Mouse (Mus musculus) E14TG2a.4 (cell line): ENCODE data around the gene Magi2.

Experiments
- H3K27me3 ChIP-seq: 2 replicates; pipeline ENCODE4 v1.6.1; 2014; ENCODE audit warnings: low read length, control low read depth; ENCODE audit not compliant: insufficient read depth
- H3K36me3 ChIP-seq: 2 replicates; pipeline ENCODE4 v1.6.1; 2014; ENCODE audit warnings: low read length, control low read depth; ENCODE audit not compliant: insufficient read depth
- H3K4me1 ChIP-seq: replicated peaks from 2 replicates; pipeline ENCODE4 v1.6.1; 2014; ENCODE audit warnings: low read depth, low read length, control low read depth
- H3K4me3 ChIP-seq: replicated peaks from 2 replicates; pipeline ENCODE4 v1.5.1; 2014; ENCODE audit warnings: mild to moderate bottlenecking, low read length
- H3K9me3 ChIP-seq: 2 replicates; pipeline ENCODE4 v1.6.1; 2014; ENCODE audit warnings: low read length, control low read depth
- CTCF ChIP-seq: conservative IDR thresholded peaks from 2 replicates; pipeline ENCODE4 v1.5.1; 2014; ENCODE audit warnings: low read length
- NANOG ChIP-seq: IDR thresholded peaks from 2 replicates; pipeline ENCODE4 v1.6.1; 2014; ENCODE audit warnings: borderline replicate concordance, low read length, mixed read lengths
- POU5F1 ChIP-seq: IDR thresholded peaks from 2 replicates; pipeline ENCODE4 v1.6.1; 2014; ENCODE audit warnings: low read length, borderline replicate concordance

Gene Magi2

GRCm38 (mm10) chr5:20007246-20007645 is 780.4 kb downstream of the Magi2 start:
- Histone ChIP-seq H3K36me3 (no peaks in the 10 kb centered on the region), H3K4me3 (no peak overlapping the region), H3K9me3 (0 out of 2 replicates have a peak, but pooled peaks cover under 1% of the 10 kb centered on the region), H3K27me3 (no peaks in the 10 kb centered on the region), H3K4me1 (no peaks in the 10 kb centered on the region)
- TF ChIP-seq CTCF (no peak), POU5F1 (no peak), NANOG (no peak)

- no peaks in the 10 kb centered on the region for H3K4me1 ChIP-seq
- no peaks in the 10 kb centered on the region for H3K27me3 ChIP-seq
- H3K4me3 ChIP-seq = no peak overlapping the region
- TF ChIP-seq NANOG (no peak), POU5F1 (no peak), CTCF (no peak)
- peaks cover 8% of the 10 kb centered on the region; the same call in 1 of the 2 replicates for H3K9me3 ChIP-seq
- no peaks in the 10 kb centered on the region for H3K36me3 ChIP-seq
Observed at GRCm38 (mm10) chr5:20010210-20010609, 783.4 kb downstream of the Magi2 start.

DNA sequence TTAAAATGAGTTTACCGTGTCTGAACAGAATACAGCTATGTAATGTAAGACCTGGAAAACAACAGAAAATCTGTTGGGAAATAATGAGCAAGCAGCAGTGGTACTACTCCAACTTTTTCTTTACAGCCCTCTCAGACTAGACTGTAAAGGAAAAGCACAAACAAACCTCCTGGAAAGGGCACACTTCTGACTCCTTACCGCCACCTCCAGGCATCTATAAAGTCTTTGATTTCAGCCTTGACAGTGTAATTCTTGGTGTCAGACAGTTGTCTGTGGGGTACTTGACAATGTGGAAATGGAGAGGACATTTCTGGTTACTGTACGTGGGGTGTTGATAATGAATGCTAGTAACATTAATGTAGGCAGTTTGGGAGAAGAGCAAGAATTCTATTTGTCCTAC is 791.2 kb downstream of the Magi2 start:
- no peaks in the 10 kb centered on the region for H3K36me3 ChIP-seq
- H3K27me3 ChIP-seq = no peaks in the 10 kb centered on the region
- TF ChIP-seq POU5F1 = no peak
- TF ChIP-seq CTCF = no peak
- no peak for TF ChIP-seq NANOG
- H3K4me3 ChIP-seq = no peak overlapping the region
- H3K9me3 ChIP-seq = no peaks in the 10 kb centered on the region
- H3K4me1 ChIP-seq = no peaks in the 10 kb centered on the region

GRCm38 (mm10) chr5:20046649-20047048 is 819.8 kb downstream of the Magi2 start:
- H3K36me3 ChIP-seq = no peaks in the 10 kb centered on the region
- H3K4me1 ChIP-seq = no peaks in the 10 kb centered on the region
- TF ChIP-seq NANOG (no peak), POU5F1 (no peak), CTCF (no peak)
- no peak overlapping the region for H3K4me3 ChIP-seq
- H3K9me3 ChIP-seq = no peaks in the 10 kb centered on the region
- H3K27me3 ChIP-seq = no peaks in the 10 kb centered on the region

- Histone ChIP-seq H3K9me3 (no peaks in the 10 kb centered on the region), H3K27me3 (no peaks in the 10 kb centered on the region), H3K36me3 (no peaks in the 10 kb centered on the region), H3K4me3 (no peak overlapping the region), H3K4me1 (no peaks in the 10 kb centered on the region)
- TF ChIP-seq NANOG = no peak
- no peak for TF ChIP-seq POU5F1
- no peak for TF ChIP-seq CTCF
Observed at GRCm38 (mm10) chr5:20048386-20048785, 821.5 kb downstream of the Magi2 start.

GRCm38 (mm10) chr5:20050284-20050683 is 823.4 kb downstream of the Magi2 start:
- Histone ChIP-seq H3K36me3 (no peaks in the 10 kb centered on the region), H3K9me3 (no peaks in the 10 kb centered on the region), H3K4me3 (no peak overlapping the region), H3K4me1 (no peaks in the 10 kb centered on the region), H3K27me3 (no peaks in the 10 kb centered on the region)
- no peak for TF ChIP-seq POU5F1
- no peak for TF ChIP-seq CTCF
- no peak for TF ChIP-seq NANOG

DNA sequence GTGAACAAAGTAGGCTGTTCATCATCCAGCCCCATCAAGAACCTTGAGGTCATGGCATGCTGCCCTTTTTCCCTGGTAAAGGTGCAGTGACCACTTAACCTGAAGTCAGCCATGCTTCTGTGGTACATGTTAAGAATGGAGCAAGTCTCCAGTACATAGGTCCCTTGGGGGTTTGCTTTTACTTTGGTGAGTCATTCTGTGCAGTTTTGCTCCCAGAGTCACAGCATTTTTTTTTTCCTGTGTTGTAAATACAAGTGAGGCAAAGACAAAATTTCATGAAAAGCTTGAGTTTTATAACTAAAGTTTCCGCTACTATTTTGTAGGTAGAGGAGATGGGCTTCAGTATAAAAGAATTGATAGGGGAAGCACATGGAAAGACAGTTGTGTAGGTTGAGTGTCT is 828.2 kb downstream of the Magi2 start:
- Histone ChIP-seq H3K4me1 (no peaks in the 10 kb centered on the region), H3K27me3 (no peaks in the 10 kb centered on the region), H3K4me3 (no peak overlapping the region), H3K9me3 (no peaks in the 10 kb centered on the region), H3K36me3 (no peaks in the 10 kb centered on the region)
- TF ChIP-seq NANOG (no peak), CTCF (no peak), POU5F1 (no peak)

- H3K4me1 ChIP-seq = no peaks in the 10 kb centered on the region
- no peaks in the 10 kb centered on the region for H3K36me3 ChIP-seq
- H3K4me3 ChIP-seq = no peak overlapping the region
- no peak for TF ChIP-seq CTCF
- no peak for TF ChIP-seq POU5F1
- no peak for TF ChIP-seq NANOG
- no peaks in the 10 kb centered on the region for H3K9me3 ChIP-seq
- no peaks in the 10 kb centered on the region for H3K27me3 ChIP-seq
Observed at GRCm38 (mm10) chr5:20056074-20056842, 829.4 kb downstream of the Magi2 start.

DNA sequence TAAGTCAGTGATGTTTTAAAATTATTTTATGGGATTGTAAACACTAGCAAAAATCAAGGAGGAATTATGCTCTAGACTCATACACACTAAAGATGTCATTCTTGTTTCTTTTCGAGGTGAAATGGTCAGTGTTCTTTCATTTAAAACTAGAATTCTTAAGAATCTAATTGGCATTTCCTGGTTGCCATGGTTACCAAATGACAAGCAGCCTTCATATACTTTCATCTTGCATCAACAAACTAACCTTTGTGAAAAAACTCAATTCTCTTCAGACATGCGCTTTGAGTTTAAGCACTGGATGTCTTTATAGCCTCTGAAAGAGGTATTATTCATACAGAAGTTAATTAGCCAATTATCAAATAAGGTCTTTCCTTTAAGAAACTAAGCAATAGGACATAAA is 830.0 kb downstream of the Magi2 start:
- Histone ChIP-seq H3K4me1 (no peaks in the 10 kb centered on the region), H3K4me3 (no peak overlapping the region), H3K27me3 (no peaks in the 10 kb centered on the region), H3K36me3 (no peaks in the 10 kb centered on the region), H3K9me3 (no peaks in the 10 kb centered on the region)
- TF ChIP-seq POU5F1 (no peak), NANOG (no peak), CTCF (no peak)
